Mouse (Mus musculus) monocyte, adult 2 months (primary cell): ENCODE results near the gene Arhgap29.

Experiments
- DNase-seq, 2 experiments: peaks; one replicate each; pipeline ENCODE4 v3.0.0; 2022; ENCODE audit warnings: low spot score in 2 of 2, low read depth in 1 of 2

Arhgap29 gene

DNA sequence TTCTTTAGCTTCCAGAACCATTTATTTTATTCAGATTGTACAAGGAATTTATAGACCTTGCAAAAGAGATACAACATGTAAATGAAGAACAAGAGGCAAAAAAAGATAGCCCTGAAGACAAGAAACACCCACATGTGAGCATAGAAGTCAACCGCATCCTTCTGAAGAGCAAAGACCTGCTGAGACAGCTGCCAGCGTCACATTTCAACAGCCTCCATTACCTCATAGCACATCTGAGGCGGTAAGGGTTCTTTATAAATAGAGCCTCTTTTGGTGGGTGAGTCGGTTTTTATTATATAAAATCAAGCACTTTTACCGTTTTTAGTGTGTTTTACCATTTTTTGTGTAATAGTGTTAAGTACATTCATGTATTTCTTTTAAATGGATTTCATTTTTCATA is 57.5 kb downstream of the Arhgap29 start:
- no peak for DNase-seq

DNA sequence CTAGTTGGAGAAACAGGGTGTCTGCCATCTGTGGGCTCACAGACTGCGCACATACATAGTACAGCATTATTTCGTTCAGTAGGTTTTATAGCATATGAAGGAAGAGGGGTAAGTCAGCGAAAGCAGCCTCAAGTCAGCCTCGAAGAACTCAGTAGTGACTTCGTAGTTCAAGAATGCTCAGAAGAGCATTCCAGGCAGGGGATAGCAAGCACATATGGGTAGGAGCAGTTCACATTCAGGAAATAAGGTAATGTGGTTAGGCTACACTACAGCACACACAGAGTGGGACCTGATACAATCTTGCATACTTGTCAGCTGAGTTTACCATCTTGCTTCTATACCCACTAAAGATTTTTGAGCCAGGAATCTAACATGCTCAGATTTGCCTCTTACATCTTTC is 58.0 kb downstream of the Arhgap29 start:
- DNase-seq, result no peak

DNA sequence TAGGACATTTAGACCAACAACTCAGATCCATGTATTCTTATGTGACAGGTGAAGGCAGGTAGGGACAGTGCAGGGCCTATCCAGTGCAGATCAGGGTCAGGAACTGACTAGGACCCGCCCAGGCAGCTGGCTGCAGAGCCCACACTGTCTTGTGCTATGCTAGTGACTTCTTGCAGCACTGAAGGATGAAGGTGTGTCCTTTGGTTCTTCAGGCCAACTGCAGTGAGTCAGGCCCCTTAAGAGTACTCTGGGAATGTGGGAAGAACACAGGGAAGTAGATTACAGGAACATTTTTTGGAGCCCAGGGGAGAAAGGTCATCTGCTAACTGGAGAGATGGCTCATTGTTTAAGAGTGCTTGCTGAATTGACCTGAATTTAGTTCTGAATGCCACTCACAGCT is 60.1 kb downstream of the Arhgap29 start:
- DNase-seq, result no peak

DNA sequence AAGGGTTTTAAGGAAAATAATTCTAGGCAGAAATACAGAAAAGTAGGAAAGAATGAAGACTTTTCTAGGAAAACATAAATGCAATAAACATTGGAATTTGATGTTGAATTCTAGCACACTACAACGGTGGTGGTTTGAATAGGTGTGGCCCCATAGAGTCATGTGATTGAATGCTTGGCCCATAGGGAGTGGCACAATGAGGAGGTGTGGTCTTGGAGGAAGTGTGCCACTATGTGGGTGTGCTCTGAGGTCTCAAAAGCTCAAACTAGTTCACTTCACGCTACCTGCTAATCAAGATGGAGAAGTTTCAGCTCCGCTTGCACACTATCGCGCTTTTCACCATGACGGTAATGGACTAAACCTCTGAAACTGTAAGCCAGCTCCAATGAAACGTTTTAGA is 66.1 kb downstream of the Arhgap29 start:
- DNase-seq, result no peak

DNA sequence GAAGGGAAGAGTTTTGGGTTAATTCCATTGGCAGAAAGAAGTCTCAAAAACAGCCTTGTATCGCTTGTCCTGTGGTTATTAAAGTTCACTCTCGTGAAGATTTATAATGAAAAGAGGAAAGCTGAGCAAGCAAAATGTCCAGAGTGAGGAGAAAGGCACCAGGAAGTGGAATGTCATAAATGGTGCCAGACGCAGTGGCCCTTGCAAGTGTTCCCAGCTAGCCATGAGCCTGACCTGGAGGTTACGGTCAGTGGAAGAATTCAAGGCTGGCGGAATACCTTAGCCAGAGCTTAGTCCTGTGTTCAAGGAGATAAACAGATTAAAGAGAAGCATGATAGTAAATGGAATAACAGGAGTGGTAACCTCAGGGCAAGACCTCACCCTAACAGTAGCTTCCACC is 66.8 kb downstream of the Arhgap29 start:
- DNase-seq, result no peak

DNA sequence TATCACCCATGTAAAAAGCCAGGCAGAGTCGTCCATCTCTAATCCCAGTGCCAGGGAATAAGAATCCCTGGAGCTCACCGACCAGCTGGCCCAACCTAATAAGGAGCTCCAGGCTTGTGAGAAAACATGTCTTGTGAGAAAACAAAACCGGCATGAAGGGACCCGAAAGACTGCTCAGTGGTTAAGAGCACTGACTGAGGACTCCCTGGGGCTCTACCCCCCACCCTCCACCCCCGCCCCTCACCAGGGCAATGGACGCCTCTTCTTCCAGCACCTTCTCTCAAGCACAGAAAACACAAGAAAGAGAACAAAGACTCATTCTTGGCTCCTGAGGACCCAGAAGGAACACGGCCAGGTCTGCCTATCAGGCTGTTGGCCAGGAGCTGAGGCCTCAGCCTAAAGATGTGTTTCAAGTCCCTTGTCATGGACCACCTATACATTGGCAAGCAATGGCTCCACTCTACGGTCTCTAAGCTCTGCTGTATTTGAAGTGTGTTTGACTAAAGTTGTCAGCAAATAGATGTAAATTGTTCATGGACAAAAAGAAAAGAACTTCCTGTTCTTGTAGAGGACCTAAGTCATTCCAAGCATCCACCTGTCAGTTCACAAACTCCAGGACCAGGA is 68.8 kb downstream of the Arhgap29 start:
- DNase-seq, result no peak

DNA sequence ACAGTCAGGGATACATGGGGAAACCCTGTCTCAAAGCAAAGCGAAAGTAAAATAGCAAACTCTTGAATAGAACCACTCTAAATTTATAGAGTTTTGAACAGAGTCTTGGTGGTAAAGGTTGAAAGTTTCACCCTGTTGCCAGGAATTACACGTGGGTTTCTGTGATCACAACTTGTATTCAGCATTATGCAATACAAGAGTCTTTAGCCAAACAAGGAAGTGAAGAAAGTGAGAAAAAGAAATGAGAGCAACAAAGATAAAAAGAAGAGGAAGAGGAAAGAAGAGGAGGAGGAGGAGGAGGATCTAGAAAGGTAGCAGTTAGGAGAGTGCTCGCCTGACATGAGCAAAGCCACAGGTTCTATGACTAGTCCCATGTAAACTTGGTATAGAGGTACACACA is 70.0 kb downstream of the Arhgap29 start:
- DNase-seq, result no peak

DNA sequence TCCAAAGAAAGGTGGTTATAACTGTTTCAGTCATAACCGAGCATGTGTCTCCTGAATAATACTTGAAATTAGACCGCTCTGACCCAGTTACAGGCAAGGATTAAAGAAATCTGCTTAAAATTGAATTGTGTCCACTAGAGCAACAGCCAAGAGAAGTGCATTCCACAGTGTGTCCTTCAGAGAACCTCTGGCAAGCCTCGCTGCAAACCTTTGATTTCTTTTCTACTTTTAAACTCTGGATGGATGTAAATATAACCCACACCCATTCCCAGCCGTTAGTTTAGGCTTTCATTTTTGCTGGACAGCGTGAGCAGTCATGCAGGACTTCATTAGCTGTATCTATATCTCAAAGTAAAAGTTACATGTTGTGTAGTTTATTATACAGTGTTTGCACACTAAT is 74.3 kb downstream of the Arhgap29 start:
- DNase-seq, result no peak

DNA sequence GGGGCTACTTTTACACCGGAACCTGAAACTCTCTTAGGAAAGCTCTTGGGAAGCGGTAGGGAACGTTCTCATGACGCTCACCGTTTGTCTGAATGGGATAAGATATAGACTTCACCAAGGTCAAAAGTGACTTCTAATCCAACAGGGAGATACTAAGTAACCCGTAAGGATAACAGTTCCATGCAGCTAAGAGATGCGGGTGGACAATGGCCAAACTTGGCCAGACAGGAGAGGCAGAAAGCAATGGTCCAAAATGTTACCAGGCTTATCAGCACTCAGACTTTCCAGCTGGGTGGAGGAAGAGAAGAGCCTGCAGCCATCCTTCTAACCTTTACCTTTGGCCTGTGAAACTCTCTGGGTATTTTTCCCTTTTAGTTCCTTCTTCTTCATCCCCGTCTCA is 75.4 kb downstream of the Arhgap29 start:
- no peak for DNase-seq

DNA sequence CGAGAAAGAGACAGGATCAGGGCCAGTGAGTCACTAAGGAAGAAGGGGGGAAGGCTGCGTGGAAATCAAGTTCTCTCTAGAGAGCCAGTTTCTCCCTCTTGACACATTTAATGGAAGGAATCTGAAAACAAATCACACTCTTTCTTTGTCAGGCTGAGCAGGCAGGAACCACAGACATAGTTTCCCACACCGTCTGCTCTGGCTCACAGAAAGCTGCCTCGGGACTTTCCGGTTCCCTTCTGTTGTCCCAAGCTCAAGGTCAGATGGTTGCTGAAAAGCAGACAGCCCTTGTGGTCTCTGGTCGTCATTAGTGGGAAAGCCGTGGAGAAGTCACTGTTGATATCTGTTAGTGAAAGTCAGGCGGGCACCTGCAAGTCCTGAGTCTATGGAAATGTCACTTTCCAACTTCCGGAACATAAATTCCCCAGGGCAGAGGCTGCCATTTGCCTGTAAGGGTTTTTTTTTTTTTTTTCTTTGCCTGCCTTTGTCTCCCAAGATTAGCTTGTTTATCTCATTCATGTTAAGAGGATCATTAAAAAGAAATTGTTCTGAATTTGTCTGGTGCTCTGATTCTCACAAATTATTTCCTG is 81.0 kb downstream of the Arhgap29 start:
- DNase-seq, result no peak

DNA sequence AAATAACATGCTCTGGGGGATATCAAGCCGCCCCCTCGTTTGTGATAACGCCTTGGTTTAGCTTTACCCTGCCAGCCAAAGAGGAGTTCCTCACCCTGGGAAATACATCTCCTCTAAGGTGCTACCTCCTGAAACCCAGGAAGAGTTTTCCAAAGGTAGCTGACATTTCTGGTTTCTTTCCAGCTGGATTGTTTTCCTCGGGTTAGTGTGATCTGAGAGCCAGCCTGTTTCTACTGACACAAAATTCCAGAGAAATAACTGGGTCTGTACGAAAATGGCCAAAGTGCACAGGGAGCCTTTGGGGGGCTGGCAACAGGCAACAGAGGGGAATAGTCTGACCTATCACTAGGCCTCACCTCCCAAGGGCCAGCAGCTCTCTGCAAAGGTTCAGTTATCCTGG is 81.9 kb downstream of the Arhgap29 start:
- DNase-seq, result no peak

DNA sequence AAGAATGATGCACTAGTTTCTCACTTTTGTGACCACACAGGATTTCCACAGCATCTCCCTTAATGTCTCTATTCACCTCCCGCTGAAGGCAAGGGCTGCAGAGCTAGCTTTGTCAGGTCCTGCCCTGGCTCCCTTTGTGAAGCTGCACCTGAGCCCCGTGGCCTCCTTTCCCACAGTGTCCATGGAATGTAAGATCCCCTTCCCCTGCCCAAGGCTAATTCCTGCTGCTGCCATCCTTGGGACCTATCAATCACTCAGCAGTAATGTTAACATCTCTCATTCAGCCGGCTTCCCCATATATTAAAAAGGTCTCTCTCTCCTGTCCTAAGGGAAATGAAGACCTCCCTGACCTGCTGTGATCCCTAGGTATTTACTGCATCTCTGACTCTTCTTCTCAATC is 82.8 kb downstream of the Arhgap29 start:
- DNase-seq, result no peak

DNA sequence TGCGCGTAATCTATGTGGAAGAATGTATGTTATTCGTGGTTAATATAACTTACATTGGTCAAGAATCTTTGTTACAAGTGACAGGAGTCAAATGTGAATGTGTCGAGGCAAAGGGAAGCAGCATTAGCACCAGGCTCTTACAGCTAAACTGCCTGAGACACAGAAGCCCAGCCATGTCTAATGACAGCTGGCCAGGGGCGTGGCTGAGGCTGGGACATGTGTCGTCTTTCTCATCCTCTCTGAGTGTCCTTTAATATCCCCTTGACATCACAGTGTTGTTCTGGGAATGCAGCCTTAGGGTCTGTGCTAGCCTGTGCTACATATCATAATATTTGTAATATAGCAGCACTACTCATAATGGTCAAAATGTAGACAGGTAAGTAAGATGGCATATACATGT is 88.2 kb downstream of the Arhgap29 start:
- no peak for DNase-seq

DNA sequence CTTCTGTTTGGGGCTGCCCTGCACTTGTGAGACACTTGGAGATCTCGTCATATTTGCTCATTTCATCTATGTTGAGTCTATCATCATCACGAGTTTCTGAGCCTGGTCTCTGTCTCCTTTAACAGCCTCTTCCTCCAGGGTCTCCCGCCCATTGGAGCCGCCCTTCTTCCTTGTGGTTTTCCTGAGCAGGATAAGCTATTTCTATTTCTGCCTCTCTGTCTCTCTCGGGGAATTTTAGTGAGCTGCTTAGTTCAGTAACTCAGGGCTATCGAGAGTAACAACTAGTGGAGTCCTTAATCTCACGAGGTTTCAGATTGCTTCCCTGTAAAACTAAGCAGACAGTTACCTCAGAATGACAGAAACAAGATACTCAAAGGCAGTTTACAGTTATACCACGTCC is 90.8 kb downstream of the Arhgap29 start:
- no peak for DNase-seq

DNA sequence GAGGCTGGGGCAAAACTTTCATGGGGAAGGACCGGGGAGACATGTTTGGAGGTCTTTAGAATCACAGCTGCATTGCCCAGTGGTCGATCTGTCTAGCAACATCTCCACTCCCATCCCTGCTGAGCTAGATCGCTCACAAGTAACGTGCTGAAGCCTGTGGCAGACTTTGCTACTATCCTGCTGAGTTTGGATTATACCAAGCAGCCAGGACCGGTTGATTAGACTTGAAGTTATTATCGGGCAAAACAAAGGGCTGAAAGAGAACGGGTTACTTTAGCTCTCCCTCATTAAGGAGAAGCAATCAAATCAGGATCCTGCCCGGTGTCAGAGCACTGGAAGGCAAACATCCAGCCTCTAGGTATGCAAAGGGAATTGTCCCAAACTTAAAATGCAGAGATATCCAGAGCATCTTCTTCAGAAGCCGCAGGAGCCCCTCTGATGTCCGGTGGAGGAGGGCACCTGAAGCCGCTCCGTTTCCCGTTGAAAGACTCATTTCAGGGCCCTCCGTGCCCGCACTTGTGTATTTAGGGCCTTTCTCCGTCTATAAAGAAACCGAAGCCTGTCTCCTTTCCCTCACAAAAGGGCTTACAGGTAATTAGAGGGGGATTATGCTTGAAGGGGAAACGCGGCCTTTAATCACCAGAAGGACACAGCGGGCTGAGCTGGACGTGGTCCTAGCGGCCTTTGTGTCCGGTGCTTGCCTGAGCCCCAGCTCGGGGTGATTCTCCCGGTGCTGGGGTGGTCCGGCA is 91.6 kb downstream of the Arhgap29 start, which contains the start of gene Abca4:
TSS of gene Abca4 (plus strand) at position 645 of the 749 bp plus-strand sequence.
- no peak for DNase-seq

DNA sequence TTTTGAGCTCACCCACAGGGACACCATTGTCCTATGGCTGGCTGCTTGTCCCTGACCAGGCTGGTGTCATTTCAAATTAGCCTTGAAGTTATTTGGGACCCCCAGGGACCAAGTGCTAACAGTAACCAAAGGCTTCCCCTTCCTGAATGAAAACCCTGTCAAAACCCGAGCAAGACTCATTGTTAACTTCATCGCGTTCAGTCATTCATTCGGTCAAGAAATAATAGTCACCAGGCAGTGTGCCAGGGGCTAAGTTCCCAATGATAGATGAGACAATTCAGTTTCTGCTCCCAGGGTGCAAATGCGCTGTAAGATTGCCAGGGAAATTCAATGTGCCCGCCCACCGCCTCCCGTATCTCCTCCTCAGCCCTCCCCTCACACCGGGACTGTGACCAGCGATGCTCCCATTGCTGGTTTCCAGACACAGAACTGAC is 93.9 kb downstream of the Arhgap29 start:
- DNase-seq, result no peak

DNA sequence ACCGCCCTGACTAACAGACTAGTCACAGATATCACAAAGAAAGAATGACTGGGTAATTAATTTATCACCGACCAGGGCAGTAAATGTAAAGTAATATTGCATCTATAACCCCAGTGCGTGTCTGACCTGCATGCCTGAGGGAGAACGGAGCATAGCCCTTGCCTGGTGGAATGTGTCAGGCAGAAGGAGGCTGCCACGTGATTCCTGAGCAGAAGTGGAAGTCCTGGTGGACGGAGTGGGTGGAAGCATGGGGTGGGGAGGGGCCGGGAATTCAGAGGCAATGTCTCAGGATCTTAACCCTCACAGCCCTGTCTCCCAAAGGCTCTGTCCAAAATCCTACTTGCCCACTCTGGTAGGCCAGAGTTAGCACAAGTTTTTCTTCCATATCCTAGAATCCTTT is 95.1 kb downstream of the Arhgap29 start:
- DNase-seq, result no peak

DNA sequence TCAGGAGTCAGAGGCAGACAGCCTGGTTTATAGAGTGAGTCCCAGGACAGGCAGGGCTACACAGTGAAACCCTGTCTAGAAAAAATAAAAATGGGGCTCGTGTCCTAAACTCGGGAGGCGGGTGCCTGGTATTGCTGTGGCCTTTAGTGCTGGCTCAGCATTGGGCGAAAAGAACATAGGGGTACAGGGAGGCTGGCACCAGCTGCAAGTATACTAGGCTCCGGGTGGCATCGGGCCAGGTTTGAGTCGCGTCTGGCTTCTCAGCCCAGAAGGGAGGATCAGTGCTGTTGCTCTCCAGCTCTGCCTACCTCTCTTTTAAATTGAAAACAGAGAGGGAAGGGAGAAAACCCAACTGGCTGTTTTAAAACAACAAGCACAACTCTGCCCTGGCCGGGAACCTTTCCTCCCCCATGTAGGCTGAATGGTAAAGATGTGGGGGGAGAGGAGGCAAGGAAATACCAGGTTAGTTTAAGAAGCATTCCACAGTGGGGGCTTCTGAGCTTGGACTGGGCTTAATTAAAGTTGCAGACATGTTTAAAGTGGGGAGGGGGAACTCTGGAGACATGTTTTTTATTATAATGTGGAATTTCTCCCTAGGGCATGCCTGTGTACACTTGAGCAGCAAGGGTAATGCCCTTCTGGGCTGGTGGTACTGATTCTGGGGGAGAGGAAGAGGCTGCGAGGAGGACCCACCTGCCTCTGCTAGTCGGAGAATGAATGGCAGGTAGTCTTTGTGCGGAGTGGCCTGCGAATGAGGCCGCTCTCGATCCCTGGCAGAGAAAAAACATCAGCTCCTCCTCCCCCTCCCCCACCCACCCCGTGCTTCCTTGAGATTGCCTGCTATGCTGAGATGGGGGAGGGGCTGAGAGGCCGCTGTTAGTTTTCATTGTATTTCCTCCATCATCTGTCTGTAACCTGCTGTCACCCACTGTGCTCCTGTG is 95.8 kb downstream of the Arhgap29 start:
- DNase-seq, result no peak

DNA sequence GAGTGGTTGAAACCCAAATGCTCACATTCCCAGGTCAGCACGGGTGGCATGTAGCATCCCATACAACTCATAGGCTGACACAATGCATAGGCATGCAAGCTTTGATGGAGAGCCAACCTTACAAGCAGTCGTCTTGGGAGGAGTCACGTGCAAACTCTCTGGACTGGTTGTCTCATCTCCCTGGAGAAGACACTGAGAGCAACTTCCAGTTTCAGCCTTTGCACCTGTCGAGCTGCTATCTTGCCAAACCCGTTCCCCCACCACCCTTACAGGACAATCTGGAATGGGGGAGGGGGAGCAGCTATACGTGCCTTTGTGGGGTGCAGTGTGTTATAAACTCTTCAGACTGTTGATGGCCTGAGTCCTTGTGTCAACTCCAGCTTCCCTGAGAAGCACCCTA is 96.8 kb downstream of the Arhgap29 start:
- no peak for DNase-seq

DNA sequence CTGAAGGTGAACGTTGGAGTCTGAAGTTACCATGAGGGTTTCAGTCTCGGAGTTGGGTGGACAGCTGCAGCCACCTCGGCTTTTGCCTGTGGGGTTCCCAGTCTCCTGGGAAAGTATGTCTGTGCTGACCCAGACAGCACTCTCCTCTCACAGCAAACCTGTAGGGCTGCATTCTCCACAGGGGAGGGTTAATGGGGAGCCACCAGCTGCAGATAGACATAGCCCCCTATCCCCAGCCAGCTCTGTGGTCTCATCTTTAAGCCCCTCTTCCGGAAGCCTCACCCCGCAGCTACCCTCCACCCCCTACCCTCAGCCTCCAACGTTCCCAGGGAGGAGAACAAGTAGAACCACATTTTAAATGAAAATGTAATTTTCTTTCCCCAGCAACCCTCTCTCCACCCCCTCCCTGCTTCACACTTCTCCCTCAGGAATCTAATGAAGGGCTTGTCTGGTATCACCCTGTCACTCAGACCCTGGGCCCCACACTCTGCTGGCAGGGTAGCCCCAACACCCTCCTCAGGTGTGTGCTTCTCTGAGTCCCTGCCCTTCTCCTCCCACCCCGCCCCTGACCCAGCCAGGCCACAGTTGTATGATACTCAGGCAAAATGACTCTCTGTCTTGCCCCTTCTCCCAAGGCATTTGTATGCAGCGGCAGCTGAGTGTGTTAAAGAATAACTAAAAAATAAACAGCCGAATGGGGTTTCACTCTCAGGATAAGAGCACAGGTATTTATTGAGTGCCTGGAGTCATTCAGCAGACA is 106.3 kb downstream of the Arhgap29 start:
- DNase-seq, result no peak

DNA sequence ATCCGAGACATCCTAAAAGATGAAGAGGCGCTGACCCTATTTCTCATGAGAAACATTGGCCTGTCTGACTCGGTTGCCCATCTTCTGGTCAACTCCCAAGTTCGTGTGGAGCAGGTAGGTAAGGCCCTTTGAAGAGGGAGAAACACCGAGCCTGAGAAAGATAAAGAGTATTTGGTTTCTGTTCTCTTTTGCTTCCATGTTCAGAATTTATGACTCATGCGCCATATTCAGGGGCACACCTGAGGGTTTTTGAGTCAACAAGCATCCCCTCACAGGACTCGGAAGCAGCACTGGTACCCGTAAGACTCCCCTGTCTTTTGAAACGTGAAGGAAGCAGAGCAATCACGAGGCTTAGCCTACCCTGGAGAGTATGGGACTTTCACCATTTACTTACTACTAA is 110.2 kb downstream of the Arhgap29 start:
- DNase-seq, result no peak
